Mouse (Mus musculus) heart, embryonic 11.5 days (tissue): ENCODE data around the gene Spaca3. TPM values are rescaled to one million over a fixed set of nuclear protein-coding genes. Genes with fewer than 3 reads are reported as not detected.

ENCODE experiments used
- polyA plus RNA-seq: library from polyadenylated mRNA; unstranded; fragments of >200 nt; fragmentation: Nextera tagmentation; extraction: Ambion mirVana; gene quantifications from 2 replicates; pipeline ENCODE4 v1.2.1, GENCODE M21; 2014

The Spaca3 gene
- polyA plus RNA-seq, 1 experiment from 2014 or later = not detected

Other genes starting within 250 kb of the Spaca3 start
- gene Myo1d, start 78.3 kb upstream of the Spaca3 start, polyA plus RNA-seq = 10.8 and 11.1 TPM in 2 replicates
- gene Tmem98, start 48.2 kb upstream of the Spaca3 start, polyA plus RNA-seq = 113 and 116 TPM in 2 replicates